Mouse (Mus musculus) bone marrow, adult 2 months (tissue): ENCODE measurements at regions not wholly inside any gene's neighbourhood (a gene's known extent, or its start where the extent isn't known, plus 50 kb on each side); places are given as distances from the start of the nearest gene placed in this dataset.

Experiments used
- H3K27ac ChIP-seq: fragments of 200-500 bp; 2 replicates; pipeline ENCODE4 v1.5.1; 2012; ENCODE audit warnings: low read depth, mild to moderate bottlenecking, control low read depth, inconsistent platforms, low read length; ENCODE audit not compliant: control insufficient read depth, poor library complexity, insufficient read depth
- H3K4me1 ChIP-seq: fragments of 200-500 bp; 2 replicates; pipeline ENCODE4 v1.6.1; 2011; ENCODE audit warnings: low read length; ENCODE audit not compliant: control insufficient read depth, insufficient read depth
- H3K4me3 ChIP-seq: fragments of 200-500 bp; replicated peaks from 2 replicates; pipeline ENCODE3; 2011; ENCODE audit warnings: mild to moderate bottlenecking, low read depth, low read length, control low read depth; ENCODE audit not compliant: control insufficient read depth
- CTCF ChIP-seq: fragments of 200-500 bp; IDR thresholded peaks from 2 replicates; pipeline ENCODE4 v1.5.1; 2011; ENCODE audit warnings: low read length, control low read depth; ENCODE audit not compliant: control insufficient read depth, insufficient read depth
- POLR2A ChIP-seq: fragments of 200-500 bp; IDR thresholded peaks from 2 replicates; pipeline ENCODE4 v1.6.1; 2011; ENCODE audit warnings: low read depth, mild to moderate bottlenecking, control low read depth, low read length, borderline replicate concordance; ENCODE audit not compliant: control insufficient read depth
- WGBS: fragments of 180-500 bp; shearing (Covaris S2); methylation state at CpG from one replicate; pipeline ENCODE4 v1.1.7; 2018; 5-methylcytosine and 5-hydroxymethylcytosine counted together

DNA sequence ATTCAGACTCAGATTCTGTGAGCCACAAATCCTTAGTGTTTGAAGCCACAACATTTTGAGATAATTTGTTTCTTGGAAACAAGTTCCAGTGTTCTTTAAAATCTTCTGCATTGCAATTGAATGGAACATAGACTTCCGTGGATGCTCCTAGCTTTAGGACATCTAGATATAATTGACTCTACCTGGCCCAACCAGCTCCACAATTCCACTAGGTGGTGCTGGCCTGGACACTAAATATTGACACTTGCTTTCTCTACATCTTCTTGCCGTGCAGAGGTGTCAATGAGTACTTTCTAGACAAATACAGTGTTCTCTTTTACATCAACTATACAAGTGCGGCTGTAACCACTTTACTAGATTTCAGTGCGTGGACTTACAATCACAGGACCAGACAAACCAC, 63.4 kb upstream of the Gm47985 start:
- H3K27ac ChIP-seq, result no peak overlapping the region
- no peak for TF ChIP-seq POLR2A
- TF ChIP-seq CTCF, result no peak
- WGBS, result 69% methylated on average over 4 of the region's 4 CpGs
- H3K4me1 ChIP-seq, result no peaks in the 10 kb centered on the region
- no peak overlapping the region for H3K4me3 ChIP-seq

GRCm38 (mm10) chr1:151119566-151119965, 62.8 kb upstream of the Gm47985 start:
- no peak overlapping the region for H3K4me3 ChIP-seq
- no peak for TF ChIP-seq POLR2A
- TF ChIP-seq CTCF, result no peak
- 89% methylated on average over 7 of the region's 7 CpGs for WGBS

GRCm38 (mm10) chr1:151121686-151122085, 60.7 kb upstream of the Gm47985 start:
- TF ChIP-seq POLR2A (no peak), CTCF (no peak)
- no peak overlapping the region for H3K4me3 ChIP-seq
- no peaks in the 10 kb centered on the region; the same call in 1 of the 2 replicates for H3K4me1 ChIP-seq
- no peak overlapping the region for H3K27ac ChIP-seq
- 90% methylated on average over 2 of the region's 2 CpGs for WGBS

More at GRCm38 (mm10) chr1:151119566-151119965, 62.8 kb upstream of the Gm47985 start:
- Histone ChIP-seq H3K27ac (no peak overlapping the region), H3K4me1 (no peaks in the 10 kb centered on the region)

GRCm38 (mm10) chr1:151123964-151124363, 58.4 kb upstream of the Gm47985 start:
- 89% methylated on average over 7 of the region's 7 CpGs for WGBS
- TF ChIP-seq CTCF (no peak), POLR2A (no peak)
- no peak overlapping the region for H3K27ac ChIP-seq

GRCm38 (mm10) chr1:151125028-151125659, 57.2 kb upstream of the Gm47985 start:
- TF ChIP-seq POLR2A (no peak), CTCF (no peak)
- 88% methylated on average over 9 of the region's 9 CpGs for WGBS

More at GRCm38 (mm10) chr1:151123964-151124363, 58.4 kb upstream of the Gm47985 start:
- H3K4me1 ChIP-seq, result no peaks in the 10 kb centered on the region; the same call in none of the 2 replicates
- no peak overlapping the region for H3K4me3 ChIP-seq

DNA sequence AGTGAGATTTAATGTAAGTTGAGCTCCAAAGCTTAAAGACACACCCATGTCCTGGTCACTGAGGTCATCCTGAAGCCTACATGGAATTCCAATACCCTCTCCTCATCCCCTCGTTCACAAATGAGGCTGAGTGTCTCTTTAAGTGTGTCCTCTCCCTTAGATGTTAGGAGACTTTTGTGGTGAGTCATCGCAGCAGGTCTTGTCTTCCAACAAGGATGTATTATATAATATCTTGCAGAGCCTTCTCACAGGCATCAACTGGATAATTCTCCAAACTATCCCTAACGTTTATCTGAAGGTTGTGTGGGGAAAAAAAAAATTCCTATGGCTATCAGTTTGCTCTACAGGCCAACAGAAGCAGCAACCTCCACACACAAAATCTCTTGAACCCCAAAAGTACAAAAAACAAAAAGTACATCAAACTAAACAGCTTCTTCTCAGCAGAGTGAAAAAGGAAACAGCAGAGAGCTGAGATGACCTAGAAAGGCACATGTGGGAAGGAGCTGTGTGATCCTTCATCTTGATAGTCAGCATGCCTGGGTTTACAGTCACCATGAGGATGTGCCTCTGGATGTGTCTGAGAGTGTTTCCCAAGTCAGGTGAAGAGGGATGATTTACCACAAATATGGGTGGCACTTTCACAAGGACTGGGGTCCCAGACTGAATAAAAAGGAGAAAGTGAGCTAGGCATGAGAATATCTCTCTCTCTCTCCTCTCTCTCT, 56.4 kb upstream of the Gm47985 start:
- Histone ChIP-seq H3K4me3 (no peak overlapping the region), H3K4me1 (no peaks in the 10 kb centered on the region; the same call in none of the 2 replicates), H3K27ac (no peak overlapping the region)
- 72% methylated on average over 3 of the region's 3 CpGs for WGBS
- TF ChIP-seq POLR2A, result no peak
- no peak for TF ChIP-seq CTCF

More at GRCm38 (mm10) chr1:151125028-151125659, 57.2 kb upstream of the Gm47985 start:
- Histone ChIP-seq H3K4me1 (no peaks in the 10 kb centered on the region; the same call in none of the 2 replicates), H3K27ac (no peak overlapping the region), H3K4me3 (no peak overlapping the region)

GRCm38 (mm10) chr1:151126756-151127155, 55.6 kb upstream of the Gm47985 start:
- Histone ChIP-seq H3K4me1 (no peaks in the 10 kb centered on the region; the same call in none of the 2 replicates), H3K4me3 (no peak overlapping the region), H3K27ac (no peak overlapping the region)
- TF ChIP-seq POLR2A (no peak), CTCF (no peak)
- 44% methylated on average over 1 of the region's 1 CpGs for WGBS

GRCm38 (mm10) chr1:151128005-151128404, 54.3 kb upstream of the Gm47985 start:
- Histone ChIP-seq H3K27ac (no peak overlapping the region), H3K4me1 (no peaks in the 10 kb centered on the region; the same call in none of the 2 replicates), H3K4me3 (no peak overlapping the region)
- no peak for TF ChIP-seq CTCF
- TF ChIP-seq POLR2A, result no peak
- 89% methylated on average over 5 of the region's 5 CpGs for WGBS

GRCm38 (mm10) chr1:151128955-151129354, 53.4 kb upstream of the Gm47985 start:
- TF ChIP-seq CTCF, result no peak
- TF ChIP-seq POLR2A, result no peak
- H3K27ac ChIP-seq, result no peak overlapping the region
- H3K4me3 ChIP-seq, result no peak overlapping the region
- H3K4me1 ChIP-seq, result no peaks in the 10 kb centered on the region; the same call in none of the 2 replicates
